Mouse (Mus musculus) kidney, adult 2 months (tissue): ENCODE data around the gene Mprip.

ENCODE experiments used
- CTCF ChIP-seq: fragments of 200-500 bp; conservative IDR thresholded peaks from 2 replicates; pipeline ENCODE4 v1.5.1; 2011; ENCODE audit warnings: low read depth, mild to moderate bottlenecking, control low read depth, low read length, moderate library complexity, mixed read lengths; ENCODE audit not compliant: insufficient read depth, insufficient read length
- POLR2A ChIP-seq: fragments of 200-500 bp; IDR thresholded peaks from one replicate; pipeline ENCODE4 v1.6.1; 2011; ENCODE audit warnings: low read depth, low read length, control low read depth

GRCm38 (mm10) chr11:59779406-59779805 lies 118.3 kb downstream of the Mprip start:
- TF ChIP-seq CTCF: no peak
- no peak for TF ChIP-seq POLR2A
